Mouse (Mus musculus): ENCODE data around the gene Entpd1.

DNA sequence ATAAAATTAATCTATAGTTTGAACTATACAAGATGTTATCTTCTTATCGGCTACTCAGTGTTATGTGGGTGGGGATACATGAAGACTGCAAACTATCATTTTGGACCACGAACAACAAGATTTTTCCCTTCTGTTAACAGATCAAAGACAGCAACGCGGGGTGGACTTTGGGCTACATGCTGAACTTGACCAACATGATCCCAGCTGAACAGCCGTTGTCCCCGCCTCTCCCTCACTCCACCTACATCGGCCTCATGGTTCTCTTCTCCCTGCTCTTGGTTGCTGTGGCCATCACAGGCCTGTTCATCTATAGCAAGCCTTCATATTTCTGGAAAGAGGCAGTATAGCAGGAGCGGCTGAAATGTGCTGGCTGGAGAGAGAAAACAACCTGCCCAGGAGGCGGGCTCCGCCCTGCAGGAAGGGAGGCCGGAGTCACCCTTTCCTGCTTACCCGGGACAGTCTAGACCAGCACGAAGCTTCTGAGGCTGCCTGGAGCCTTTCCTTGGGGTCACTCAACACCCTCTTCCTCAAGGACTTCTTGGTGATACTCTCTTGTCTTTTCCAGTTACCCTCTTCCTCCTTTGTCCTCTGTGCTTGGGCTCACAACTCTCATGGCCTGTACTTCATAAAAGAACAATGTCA is 126.6 kb downstream of the Entpd1 start:
- no peak for TF ChIP-seq GATA1 (IDR thresholded peaks at IDR 0.05; ENCODE audit: borderline replicate concordance, low read length)
- TF ChIP-seq CTCF (IDR thresholded peaks at IDR 0.05; ENCODE audit: low read depth, low read length), result no peak
- no peak for TF ChIP-seq TAL1 (conservative IDR thresholded peaks at IDR 0.05; ENCODE audit: low read depth, low read length)

Data from G1E (cell line).